Mouse (Mus musculus) heart, embryonic 16.5 days (tissue): ENCODE data around the gene Nudt13. TPM values are rescaled to one million over a fixed set of nuclear protein-coding genes. Genes with fewer than 3 reads are reported as not detected.

Source experiments
- ATAC-seq: fragments of 200-750 bp; cut with Nextera tagmentation; replicated peaks from 2 replicates; pipeline ENCODE4 v1.8.0; 2017; ENCODE audit warnings: moderate number of reproducible peaks; ENCODE audit not compliant: insufficient read depth, low FRiP score; ENCODE audit errors: extremely low read depth
- H3K27ac ChIP-seq: fragments of 300-500 bp; sonication (generic); 2 replicates; pipeline ENCODE4 v1.5.1; 2014; ENCODE audit warnings: mild to moderate bottlenecking, low read length, control low read depth, moderate library complexity
- H3K27me3 ChIP-seq: fragments of 300-500 bp; sonication (generic); 2 replicates; pipeline ENCODE4 v1.6.1; 2014; ENCODE audit warnings: low read length, mixed read lengths; ENCODE audit not compliant: control insufficient read depth, insufficient read depth
- H3K36me3 ChIP-seq: fragments of 300-500 bp; sonication (generic); 2 replicates; pipeline ENCODE4 v1.6.1; 2014; ENCODE audit not compliant: control insufficient read depth, insufficient read depth
- H3K4me1 ChIP-seq: fragments of 300-500 bp; sonication (generic); 2 replicates; pipeline ENCODE4 v1.6.1; 2014; ENCODE audit warnings: low read length, mixed read lengths; ENCODE audit not compliant: control insufficient read depth, insufficient read depth
- H3K4me2 ChIP-seq: fragments of 300-500 bp; sonication (generic); 2 replicates; pipeline ENCODE4 v1.6.1; 2014; ENCODE audit warnings: low read depth, mild to moderate bottlenecking, control low read depth, low read length
- H3K4me3 ChIP-seq: fragments of 300-500 bp; sonication (generic); 2 replicates; pipeline ENCODE4 v1.5.1; 2014; ENCODE audit warnings: mild to moderate bottlenecking, control low read depth, low read length
- H3K9ac ChIP-seq: fragments of 300-500 bp; sonication (generic); 2 replicates; pipeline ENCODE4 v1.6.1; 2014; ENCODE audit warnings: low read length, control low read depth
- H3K9me3 ChIP-seq: fragments of 300-500 bp; sonication (generic); replicated peaks from 2 replicates; pipeline ENCODE4 v1.6.1; 2016; ENCODE audit warnings: low read length; ENCODE audit not compliant: control insufficient read depth
- WGBS: fragments of 180-500 bp; shearing (Covaris S2); extraction: QIAGEN DNeasy Blood & Tissue Kit; methylation state at CpG from one replicate; pipeline ENCODE4 v1.1.7; 2014; 5-methylcytosine and 5-hydroxymethylcytosine counted together
- polyA plus RNA-seq: library from polyadenylated mRNA; unstranded; fragments of >200 nt; fragmentation: Nextera tagmentation; extraction: Ambion mirVana; gene quantifications from 2 replicates; pipeline ENCODE4 v1.2.1, GENCODE M21; 2015

Nudt13 gene
- polyA plus RNA-seq, 1 experiment from 2014 or later, result 15.6 TPM

- Histone ChIP-seq H3K9ac (no peak overlapping the region), H3K27ac (no peak overlapping the region), H3K27me3 (no peaks in the 10 kb centered on the region), H3K4me2 (no peak overlapping the region), H3K4me1 (no peaks in the 10 kb centered on the region), H3K36me3 (peaks cover 55% of the 10 kb centered on the region), H3K9me3 (no peaks in the 10 kb centered on the region), H3K4me3 (no peak overlapping the region)
- ATAC-seq, result no peak
- 94% methylated on average over 9 of the region's 9 CpGs for WGBS
Observed at GRCm38 (mm10) chr14:20324196-20324595, 29.7 kb downstream of the Nudt13 start.

GRCm38 (mm10) chr14:20328474-20328873, 34.0 kb downstream of the Nudt13 start:
- Histone ChIP-seq H3K27me3 (no peaks in the 10 kb centered on the region), H3K36me3 (peaks cover 47% of the 10 kb centered on the region), H3K4me3 (no peak overlapping the region), H3K9ac (no peak overlapping the region), H3K4me2 (no peak overlapping the region), H3K27ac (no peak overlapping the region), H3K4me1 (no peaks in the 10 kb centered on the region), H3K9me3 (no peaks in the 10 kb centered on the region)
- WGBS, result 76% methylated on average over 9 of the region's 9 CpGs
- no peak for ATAC-seq

GRCm38 (mm10) chr14:20331316-20331715, 36.8 kb downstream of the Nudt13 start:
- no peak overlapping the region for H3K9ac ChIP-seq
- H3K27me3 ChIP-seq, result no peaks in the 10 kb centered on the region
- peaks cover 44% of the 10 kb centered on the region for H3K36me3 ChIP-seq
- no peak overlapping the region for H3K4me2 ChIP-seq
- 88% methylated on average over 4 of the region's 4 CpGs for WGBS
- H3K4me1 ChIP-seq, result no peaks in the 10 kb centered on the region
- H3K4me3 ChIP-seq, result no peak overlapping the region
- H3K9me3 ChIP-seq, result no peaks in the 10 kb centered on the region
- no peak for ATAC-seq
- H3K27ac ChIP-seq, result no peak overlapping the region

DNA sequence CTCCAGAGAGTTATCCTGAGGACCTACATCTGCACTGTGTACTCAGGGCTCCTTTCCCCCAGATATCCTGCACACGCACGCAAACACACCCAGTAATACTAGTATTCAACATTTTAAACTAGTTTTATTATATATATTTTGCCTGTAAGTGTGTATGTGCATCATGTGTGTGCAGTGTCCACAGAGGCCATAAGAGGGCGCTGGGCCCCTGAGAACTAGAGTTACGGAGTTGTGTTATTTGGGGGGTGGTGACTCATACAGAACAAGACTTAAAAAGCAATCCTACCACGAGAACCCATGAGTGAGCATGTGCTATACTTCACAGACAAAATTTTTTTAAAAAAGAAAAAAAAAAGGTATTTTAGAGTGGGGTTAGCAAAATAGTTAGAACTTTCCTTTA, 44.9 kb downstream of the Nudt13 start:
- no peak overlapping the region for H3K4me2 ChIP-seq

DNA sequence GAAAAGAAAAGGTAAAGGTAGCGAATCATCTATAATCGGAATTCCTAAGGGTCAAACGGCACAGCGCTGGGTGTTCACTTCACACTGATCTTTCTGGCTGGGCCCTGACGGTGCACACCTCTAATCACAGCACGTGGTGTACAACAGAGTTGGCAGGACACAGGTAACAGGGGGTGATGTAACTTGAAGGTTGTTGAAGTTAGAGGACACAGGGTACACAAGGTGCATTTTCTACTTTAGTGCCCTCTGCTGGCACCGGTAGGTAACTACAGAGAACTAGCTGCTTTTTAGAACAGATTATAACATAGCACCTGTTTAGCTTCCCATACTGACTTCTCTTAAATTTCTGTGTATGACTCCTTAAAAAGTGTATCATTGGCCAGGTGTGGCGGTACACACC, 45.7 kb downstream of the Nudt13 start:
- peaks cover 36% of the 10 kb centered on the region for H3K36me3 ChIP-seq
- no peak overlapping the region for H3K27ac ChIP-seq
- 86% methylated on average over 8 of the region's 8 CpGs for WGBS
- 0 out of 2 replicates have a peak, but pooled peaks cover 2% of the 10 kb centered on the region for H3K9me3 ChIP-seq
- H3K27me3 ChIP-seq, result no peaks in the 10 kb centered on the region
- H3K4me3 ChIP-seq, result no peak overlapping the region
- H3K4me2 ChIP-seq, result no peak overlapping the region
- no peak overlapping the region for H3K9ac ChIP-seq
- ATAC-seq, result no peak
- no peaks in the 10 kb centered on the region for H3K4me1 ChIP-seq

More for the DNA sequence above, 44.9 kb downstream of the Nudt13 start:
- Histone ChIP-seq H3K36me3 (peaks cover 36% of the 10 kb centered on the region), H3K27me3 (no peaks in the 10 kb centered on the region), H3K27ac (no peak overlapping the region), H3K9me3 (0 out of 2 replicates have a peak, but pooled peaks cover 2% of the 10 kb centered on the region), H3K9ac (no peak overlapping the region), H3K4me1 (no peaks in the 10 kb centered on the region), H3K4me3 (no peak overlapping the region)
- WGBS, result 95% methylated on average over 5 of the region's 5 CpGs
- no peak for ATAC-seq

- ATAC-seq, result no peak
- H3K36me3 ChIP-seq, result peaks cover 33% of the 10 kb centered on the region
- H3K9me3 ChIP-seq, result 0 out of 2 replicates have a peak, but pooled peaks cover 2% of the 10 kb centered on the region
- H3K4me3 ChIP-seq, result no peak overlapping the region
- no peak overlapping the region for H3K9ac ChIP-seq
- 61% methylated on average over 7 of the region's 7 CpGs for WGBS
- H3K27me3 ChIP-seq, result no peaks in the 10 kb centered on the region
- H3K4me1 ChIP-seq, result no peaks in the 10 kb centered on the region
- H3K4me2 ChIP-seq, result no peak overlapping the region
- H3K27ac ChIP-seq, result no peak overlapping the region
Observed at GRCm38 (mm10) chr14:20340866-20341265, 46.4 kb downstream of the Nudt13 start.

GRCm38 (mm10) chr14:20345885-20346284, 51.4 kb downstream of the Nudt13 start:
- Histone ChIP-seq H3K9me3 (no peaks in the 10 kb centered on the region), H3K36me3 (peaks cover 9% of the 10 kb centered on the region; the same call in 1 of the 2 replicates), H3K4me3 (no peak overlapping the region), H3K4me1 (peaks cover 9% of the 10 kb centered on the region; the same call in 1 of the 2 replicates), H3K27ac (no peak overlapping the region), H3K27me3 (no peaks in the 10 kb centered on the region), H3K4me2 (no peak overlapping the region), H3K9ac (no peak overlapping the region)
- WGBS, result 82% methylated on average over 9 of the region's 9 CpGs
- no peak for ATAC-seq

DNA sequence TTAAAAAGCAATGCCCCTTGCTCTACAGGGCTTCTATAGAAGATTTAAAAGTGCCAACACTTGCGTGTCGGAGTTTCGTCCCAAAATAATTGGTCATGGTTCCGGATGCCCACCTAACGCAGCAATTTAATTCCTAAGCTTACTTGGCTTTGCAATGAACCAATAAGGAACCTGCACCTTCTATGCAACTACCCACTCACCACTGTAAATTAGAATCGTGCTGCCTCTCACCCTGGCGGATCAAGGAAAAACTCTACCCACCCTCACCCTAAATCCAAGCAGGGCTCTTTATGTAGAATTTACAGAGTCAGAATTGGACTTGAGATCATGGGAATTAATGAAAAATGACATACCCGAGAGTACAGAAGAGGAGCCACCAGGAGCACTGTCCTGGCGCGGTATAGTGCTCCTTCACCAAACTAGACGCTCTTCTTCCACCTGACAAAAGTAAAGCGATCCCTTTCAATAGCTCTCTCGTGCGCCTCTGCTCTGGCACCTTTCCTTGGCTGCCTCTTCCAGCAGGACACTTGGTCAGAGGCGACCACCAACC, 53.0 kb downstream of the Nudt13 start:
- H3K9ac ChIP-seq, result peak overlapping the region; percentile 90
- H3K36me3 ChIP-seq, result peaks cover 3% of the 10 kb centered on the region; the same call in 1 of the 2 replicates
- H3K4me3 ChIP-seq, result peak overlapping the region; percentile 92
- WGBS, result 3% methylated on average over 15 of the region's 15 CpGs
- H3K9me3 ChIP-seq, result no peaks in the 10 kb centered on the region
- H3K27me3 ChIP-seq, result no peaks in the 10 kb centered on the region
- peak overlapping the region; percentile 83 for H3K27ac ChIP-seq
- H3K4me1 ChIP-seq, result peaks cover 9% of the 10 kb centered on the region; the same call in 1 of the 2 replicates
- peak; percentile 39; the same call in 1 of the 2 replicates for ATAC-seq
- H3K4me2 ChIP-seq, result peak overlapping the region; percentile 93

DNA sequence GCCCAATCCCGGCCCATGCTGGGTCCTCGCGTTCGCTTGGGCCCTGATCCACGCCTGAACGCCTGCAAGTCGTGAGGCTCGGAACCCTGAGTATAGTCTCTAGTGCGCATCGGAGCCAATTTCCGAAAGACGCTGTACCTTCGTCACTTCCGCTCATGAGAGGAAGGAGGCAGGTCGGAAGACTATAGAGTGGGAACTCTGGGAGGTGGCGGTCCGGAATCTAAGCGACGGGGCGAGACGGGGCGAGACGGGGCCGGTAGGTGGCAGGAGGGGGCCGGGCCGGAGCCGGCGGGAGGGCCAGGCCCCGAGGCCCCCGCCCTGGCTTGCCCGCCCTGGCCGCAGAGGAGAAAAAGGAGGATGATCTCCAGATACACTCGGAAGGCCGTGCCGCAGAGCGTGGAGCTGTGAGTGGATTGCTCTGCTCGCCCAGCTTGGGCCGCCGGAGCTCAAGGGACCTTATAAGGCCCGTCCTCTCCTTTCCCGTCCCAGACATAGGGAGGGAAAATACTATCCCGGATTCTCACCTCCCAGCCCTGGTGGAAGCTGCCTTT, 53.6 kb downstream of the Nudt13 start, which contains the start of the genes Ecd and Fam149b:
Gene Ecd, minus strand, starts transcription at position 131 of the 551 bp plus-strand sequence.
Gene Fam149b, plus strand, starts transcription at position 172 of the 551 bp plus-strand sequence.
- WGBS, result under 1% methylated on average over 42 of the region's 42 CpGs
- Histone ChIP-seq H3K9me3 (no peaks in the 10 kb centered on the region), H3K27me3 (no peaks in the 10 kb centered on the region), H3K4me2 (peak within 1 kb of the TSS; percentile 93), H3K36me3 (peaks cover 8% of the 10 kb centered on the region; the same call in 1 of the 2 replicates), H3K4me1 (peaks cover 9% of the 10 kb centered on the region; the same call in 1 of the 2 replicates), H3K9ac (peak within 1 kb of the TSS; percentile 97), H3K4me3 (peak within 1 kb of the TSS; percentile 92), H3K27ac (peak within 1 kb of the TSS; percentile 96)
- peak; percentile 98 for ATAC-seq
